Mouse (Mus musculus): Measurements from ENCODE around the gene Arhgap35.

GRCm38 (mm10) chr7:16524308-16524707 is 90.5 kb downstream of the Arhgap35 start:
- TF ChIP-seq CTCF (IDR thresholded peaks at IDR 0.05; ENCODE audit: extremely low read depth, insufficient read depth, low read length) (no peak), POLR2A (IDR thresholded peaks at IDR 0.05; ENCODE audit: extremely low read depth, insufficient read depth, low read length) (no peak)
